Mouse (Mus musculus): ENCODE measurements at regions not wholly inside any gene's neighbourhood (a gene's known extent, or its start where the extent isn't known, plus 50 kb on each side); places are given as distances from the start of the nearest gene placed in this dataset.

DNA sequence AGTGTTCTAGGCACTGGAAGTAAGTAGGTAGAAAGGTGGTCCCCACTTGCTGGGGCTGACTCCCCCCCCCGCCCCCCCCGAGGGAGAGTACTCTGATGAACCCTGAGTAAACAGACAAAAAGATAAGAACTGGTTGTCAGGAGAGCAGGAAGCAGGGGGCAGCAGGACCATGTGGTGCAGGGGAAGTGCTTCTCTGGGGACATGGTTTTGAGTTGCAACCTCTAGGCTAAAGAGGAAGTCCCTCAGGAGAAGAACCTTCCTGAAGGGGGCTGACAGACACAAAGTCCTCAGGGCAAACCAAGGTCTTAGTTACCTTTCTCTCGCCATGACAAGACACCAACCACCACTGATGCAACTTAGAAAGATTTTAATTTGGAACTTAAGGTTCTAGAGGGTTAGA, 141.9 kb upstream of the Pitx1 start:
- TF ChIP-seq CTCF (IDR thresholded peaks at IDR 0.05; ENCODE audit: control insufficient read depth, insufficient read depth, insufficient replicate concordance, low read depth, low read length) = no peak
- TF ChIP-seq POLR2A (IDR thresholded peaks at IDR 0.05; ENCODE audit: control insufficient read depth, low read depth, low read length) = no peak
- no peaks in the 10 kb centered on the region for H3K36me3 ChIP-seq (ENCODE audit: control insufficient read depth, insufficient read depth, low read length)
- no peak overlapping the region for H3K4me3 ChIP-seq (ENCODE audit: control insufficient read depth, low read depth, low read length)
- no peaks in the 10 kb centered on the region for H3K27me3 ChIP-seq (ENCODE audit: control insufficient read depth, insufficient read depth, low read length)
- no peak overlapping the region for H3K27ac ChIP-seq (ENCODE audit: control insufficient read depth, insufficient read depth, low read depth, low read length)
- H3K4me1 ChIP-seq (ENCODE audit: control insufficient read depth, insufficient read depth, low read length) = no peaks in the 10 kb centered on the region

DNA sequence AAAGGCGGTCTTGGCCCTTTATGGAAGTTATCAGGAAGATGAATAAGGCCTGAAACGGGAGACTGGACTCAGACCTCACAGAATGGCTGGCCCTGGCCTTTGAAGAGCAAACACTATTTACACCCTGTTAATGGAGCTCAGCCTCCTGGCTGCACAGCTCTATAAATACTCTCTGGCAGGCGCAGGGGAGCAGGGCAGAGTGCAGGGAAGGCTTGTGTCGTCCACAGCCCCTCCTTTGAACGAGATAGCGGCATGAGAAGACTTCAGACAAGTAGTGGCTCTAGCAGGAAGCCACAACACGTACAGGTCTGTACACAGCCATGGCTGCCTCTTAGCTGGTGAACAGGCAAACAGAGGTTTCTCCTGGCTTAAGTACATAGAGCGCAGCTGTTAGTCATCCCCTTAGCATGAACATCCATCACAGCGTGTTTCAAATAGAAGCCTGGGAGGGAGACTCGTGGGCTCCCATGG, 141.0 kb upstream of the Pitx1 start:
- Histone ChIP-seq H3K4me3 (ENCODE audit: control insufficient read depth, low read depth, low read length) (no peak overlapping the region), H3K4me1 (ENCODE audit: control insufficient read depth, insufficient read depth, low read length) (no peaks in the 10 kb centered on the region), H3K27ac (ENCODE audit: control insufficient read depth, insufficient read depth, low read depth, low read length) (no peak overlapping the region), H3K27me3 (ENCODE audit: control insufficient read depth, insufficient read depth, low read length) (no peaks in the 10 kb centered on the region), H3K36me3 (ENCODE audit: control insufficient read depth, insufficient read depth, low read length) (no peaks in the 10 kb centered on the region)
- TF ChIP-seq CTCF (IDR thresholded peaks at IDR 0.05; ENCODE audit: control insufficient read depth, insufficient read depth, insufficient replicate concordance, low read depth, low read length) (no peak), POLR2A (IDR thresholded peaks at IDR 0.05; ENCODE audit: control insufficient read depth, low read depth, low read length) (no peak)

DNA sequence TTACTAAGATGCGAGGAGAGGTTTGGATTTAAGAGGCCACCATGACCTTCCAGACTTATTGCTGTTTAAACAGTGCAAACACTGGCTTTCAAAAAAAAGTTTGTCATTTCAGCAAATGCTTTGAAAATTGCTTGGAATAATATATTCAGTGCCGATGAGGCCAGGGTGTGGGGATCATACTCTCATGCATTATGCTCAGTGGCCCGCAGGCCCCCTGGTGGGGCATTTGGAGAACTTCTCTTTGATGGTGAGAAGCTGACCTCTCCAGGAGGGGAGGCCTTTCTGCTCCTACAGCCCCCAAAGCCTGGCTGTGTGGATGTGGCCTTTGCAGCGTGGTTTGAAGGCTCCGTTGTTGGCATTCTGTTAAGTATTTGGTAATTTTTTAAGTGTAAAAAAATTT, 138.1 kb upstream of the Pitx1 start:
- Histone ChIP-seq H3K4me3 (ENCODE audit: control insufficient read depth, low read depth, low read length) (no peak overlapping the region), H3K27me3 (ENCODE audit: control insufficient read depth, insufficient read depth, low read length) (no peaks in the 10 kb centered on the region), H3K4me1 (ENCODE audit: control insufficient read depth, insufficient read depth, low read length) (no peaks in the 10 kb centered on the region), H3K27ac (ENCODE audit: control insufficient read depth, insufficient read depth, low read depth, low read length) (no peak overlapping the region), H3K36me3 (ENCODE audit: control insufficient read depth, insufficient read depth, low read length) (no peaks in the 10 kb centered on the region)
- TF ChIP-seq CTCF (IDR thresholded peaks at IDR 0.05; ENCODE audit: control insufficient read depth, insufficient read depth, insufficient replicate concordance, low read depth, low read length) (no peak; the same call in 1 of the 2 replicates), POLR2A (IDR thresholded peaks at IDR 0.05; ENCODE audit: control insufficient read depth, low read depth, low read length) (no peak)

DNA sequence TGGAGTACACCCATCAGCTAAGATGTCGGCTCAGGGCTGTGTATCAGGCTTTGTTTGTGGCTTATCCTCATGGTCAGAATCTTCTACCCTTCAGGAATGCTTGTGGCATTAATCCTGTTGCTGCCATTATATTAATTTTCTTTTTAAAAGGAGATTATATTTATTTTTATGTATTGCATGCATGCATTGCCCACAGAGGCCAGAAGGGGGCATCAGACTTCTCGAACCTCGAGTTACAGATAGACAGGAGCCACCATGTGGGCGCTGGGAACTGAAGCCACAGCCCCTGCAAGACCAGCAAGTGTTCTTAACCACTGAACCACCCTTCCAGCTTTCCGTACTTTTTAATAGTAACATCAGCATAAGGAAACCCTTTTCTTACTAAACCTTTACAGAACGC, 134.7 kb upstream of the Pitx1 start:
- H3K4me3 ChIP-seq (ENCODE audit: control insufficient read depth, low read depth, low read length) = no peak overlapping the region
- no peaks in the 10 kb centered on the region for H3K27me3 ChIP-seq (ENCODE audit: control insufficient read depth, insufficient read depth, low read length)
- TF ChIP-seq CTCF (IDR thresholded peaks at IDR 0.05; ENCODE audit: control insufficient read depth, insufficient read depth, insufficient replicate concordance, low read depth, low read length) (0 out of 2 replicates have a peak, but pooled peaks have one; percentile 11), POLR2A (IDR thresholded peaks at IDR 0.05; ENCODE audit: control insufficient read depth, low read depth, low read length) (no peak)
- no peaks in the 10 kb centered on the region for H3K4me1 ChIP-seq (ENCODE audit: control insufficient read depth, insufficient read depth, low read length)
- H3K36me3 ChIP-seq (ENCODE audit: control insufficient read depth, insufficient read depth, low read length) = no peaks in the 10 kb centered on the region
- H3K27ac ChIP-seq (ENCODE audit: control insufficient read depth, insufficient read depth, low read depth, low read length) = no peak overlapping the region

DNA sequence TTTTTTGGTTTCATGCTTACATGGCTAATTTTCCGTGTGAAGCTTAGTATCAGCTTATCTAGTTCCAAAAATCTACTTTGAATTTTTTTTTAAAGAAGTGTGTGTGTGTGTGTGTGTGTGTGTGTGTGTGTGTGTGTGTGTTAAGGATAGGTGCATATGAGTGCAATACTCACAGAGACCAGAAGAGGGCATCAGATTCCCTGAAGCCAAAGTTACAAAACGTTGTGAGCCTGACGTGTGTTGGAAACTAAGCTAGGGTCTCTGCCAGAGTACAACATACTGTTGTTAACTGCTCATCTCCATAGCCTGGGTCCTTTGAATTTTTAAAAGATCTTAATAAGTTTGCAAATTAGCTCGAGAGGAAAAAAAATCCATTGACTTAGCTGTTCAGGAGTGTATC, 133.5 kb upstream of the Pitx1 start:
- no peak overlapping the region for H3K4me3 ChIP-seq (ENCODE audit: control insufficient read depth, low read depth, low read length)
- H3K27me3 ChIP-seq (ENCODE audit: control insufficient read depth, insufficient read depth, low read length) = no peaks in the 10 kb centered on the region
- no peaks in the 10 kb centered on the region for H3K4me1 ChIP-seq (ENCODE audit: control insufficient read depth, insufficient read depth, low read length)
- TF ChIP-seq POLR2A (IDR thresholded peaks at IDR 0.05; ENCODE audit: control insufficient read depth, low read depth, low read length) (no peak), CTCF (IDR thresholded peaks at IDR 0.05; ENCODE audit: control insufficient read depth, insufficient read depth, insufficient replicate concordance, low read depth, low read length) (no peak)
- no peaks in the 10 kb centered on the region for H3K36me3 ChIP-seq (ENCODE audit: control insufficient read depth, insufficient read depth, low read length)
- H3K27ac ChIP-seq (ENCODE audit: control insufficient read depth, insufficient read depth, low read depth, low read length) = no peak overlapping the region

DNA sequence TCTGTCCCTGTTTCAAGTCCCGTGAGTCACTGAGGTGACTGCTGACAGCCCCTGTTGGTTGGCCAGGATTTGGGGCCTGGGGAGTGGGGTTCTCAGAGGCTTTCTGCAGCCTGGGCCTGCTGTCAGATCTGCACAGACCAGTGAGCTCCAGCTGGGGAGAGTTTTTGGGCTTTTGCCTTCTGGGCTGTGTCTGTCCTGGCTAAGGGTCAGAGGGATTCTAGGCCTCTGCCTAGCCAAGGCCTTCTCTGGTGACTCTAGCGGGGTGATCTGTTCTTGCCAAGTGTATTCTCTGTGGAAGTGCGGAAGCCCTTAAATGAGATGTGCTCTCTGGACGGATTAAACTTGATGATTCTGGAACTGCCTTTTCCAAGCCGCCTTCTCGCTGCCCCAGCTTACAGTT, 131.2 kb upstream of the Pitx1 start:
- H3K27me3 ChIP-seq (ENCODE audit: control insufficient read depth, insufficient read depth, low read length) = no peaks in the 10 kb centered on the region
- H3K4me3 ChIP-seq (ENCODE audit: control insufficient read depth, low read depth, low read length) = no peak overlapping the region
- no peak overlapping the region for H3K27ac ChIP-seq (ENCODE audit: control insufficient read depth, insufficient read depth, low read depth, low read length)
- TF ChIP-seq CTCF (IDR thresholded peaks at IDR 0.05; ENCODE audit: control insufficient read depth, insufficient read depth, insufficient replicate concordance, low read depth, low read length) = no peak
- no peak for TF ChIP-seq POLR2A (IDR thresholded peaks at IDR 0.05; ENCODE audit: control insufficient read depth, low read depth, low read length)
- no peaks in the 10 kb centered on the region; the same call in 1 of the 2 replicates for H3K4me1 ChIP-seq (ENCODE audit: control insufficient read depth, insufficient read depth, low read length)
- H3K36me3 ChIP-seq (ENCODE audit: control insufficient read depth, insufficient read depth, low read length) = no peaks in the 10 kb centered on the region

DNA sequence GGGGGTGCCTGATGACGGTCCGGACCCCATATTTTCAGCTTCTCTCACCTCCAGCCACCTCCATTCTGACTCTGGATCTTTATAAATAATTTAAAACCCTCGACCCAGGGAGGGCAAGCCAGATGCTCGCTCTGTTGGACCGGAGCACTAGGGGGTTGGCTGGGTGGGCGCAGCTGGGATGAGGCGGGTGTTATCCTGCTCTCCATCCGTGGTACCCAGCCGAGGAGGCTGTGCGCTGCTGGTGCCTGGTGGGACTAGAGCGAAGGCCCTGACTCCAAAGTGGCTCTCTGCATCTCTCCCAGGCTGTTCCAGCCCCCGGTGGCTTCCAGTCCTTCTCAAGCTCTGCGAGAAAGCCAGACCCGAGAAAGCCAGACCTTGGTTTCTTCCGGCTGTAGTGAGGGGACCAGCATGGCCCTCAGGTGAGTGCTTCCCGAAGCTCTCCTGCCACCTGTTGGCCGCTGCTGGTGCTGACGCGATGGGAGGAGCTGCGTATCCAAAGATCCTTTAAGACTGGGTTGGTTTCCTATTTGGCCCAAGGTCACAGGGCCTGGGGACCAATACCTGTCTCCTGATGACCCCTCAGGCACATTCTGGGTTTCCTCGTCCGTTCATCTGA, 127.1 kb upstream of the Pitx1 start:
- Histone ChIP-seq H3K36me3 (ENCODE audit: control insufficient read depth, insufficient read depth, low read length) (no peaks in the 10 kb centered on the region), H3K27ac (ENCODE audit: control insufficient read depth, insufficient read depth, low read depth, low read length) (no peak overlapping the region), H3K27me3 (ENCODE audit: control insufficient read depth, insufficient read depth, low read length) (no peaks in the 10 kb centered on the region), H3K4me3 (ENCODE audit: control insufficient read depth, low read depth, low read length) (peak overlapping the region; percentile 16), H3K4me1 (ENCODE audit: control insufficient read depth, insufficient read depth, low read length) (no peaks in the 10 kb centered on the region; the same call in 1 of the 2 replicates)
- TF ChIP-seq POLR2A (IDR thresholded peaks at IDR 0.05; ENCODE audit: control insufficient read depth, low read depth, low read length) (no peak), CTCF (IDR thresholded peaks at IDR 0.05; ENCODE audit: control insufficient read depth, insufficient read depth, insufficient replicate concordance, low read depth, low read length) (peak; percentile 68; the same call in 1 of the 2 replicates)

Data from testis, adult 2 months (tissue).